Mouse (Mus musculus): ENCODE measurements around the gene Shld2.
"Not testable (repeated sequence)": the region's sequence is repeated elsewhere in the genome, so short reads cannot be mapped to it uniquely, and the experiment has no call there.

The Shld2 gene

DNA sequence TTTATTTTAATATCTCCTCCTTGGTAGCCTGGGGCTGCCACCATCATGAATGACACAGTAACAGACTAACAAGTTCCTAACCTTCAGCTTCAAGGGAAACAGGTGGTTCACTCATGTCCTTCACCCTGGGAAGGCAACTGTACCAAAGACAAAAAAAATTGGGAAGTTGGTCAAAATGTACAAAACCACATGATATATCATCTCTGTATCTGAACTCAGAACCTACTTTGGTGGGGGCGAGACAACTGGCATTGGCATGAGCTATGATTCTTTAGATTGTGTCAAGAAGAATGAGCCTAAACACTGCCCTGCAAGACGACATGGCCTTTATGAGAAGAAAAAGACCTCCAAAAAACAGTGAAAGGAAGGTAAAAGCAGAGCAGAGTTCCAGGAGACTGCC, 29.5 kb downstream of the Shld2 start:
- DNase-seq (ENCODE audit: low read depth) = no peak

DNA sequence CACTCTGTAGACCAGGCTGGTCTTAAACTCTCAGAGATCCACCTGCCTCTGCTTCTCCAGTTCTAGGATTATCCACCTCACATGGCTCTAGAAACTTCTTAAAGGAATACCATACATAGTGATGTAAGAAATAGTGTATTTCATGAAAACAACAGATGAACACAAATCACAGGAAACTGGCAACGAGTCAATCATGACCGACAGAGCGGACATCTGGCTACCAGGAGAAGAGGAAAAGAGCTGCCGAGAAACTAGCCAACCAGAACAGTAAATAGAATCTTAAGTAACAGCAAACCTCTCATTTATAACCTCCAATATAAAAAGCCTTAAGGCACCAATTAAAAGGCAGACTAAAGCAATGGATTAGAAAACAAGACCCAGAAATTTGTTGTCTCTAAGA, 30.6 kb downstream of the Shld2 start:
- no peak for DNase-seq (ENCODE audit: low read depth)

- no peak for DNase-seq (ENCODE audit: low read depth)
These were observed 35.1 kb downstream of the Shld2 start for GRCm38 (mm10) chr14:34275225-34275624.

- no peak for DNase-seq (ENCODE audit: low read depth)
These were observed 36.2 kb downstream of the Shld2 start for GRCm38 (mm10) chr14:34274141-34274540.

- DNase-seq (ENCODE audit: low read depth) = peak; percentile 63
These were observed 37.0 kb downstream of the Shld2 start for GRCm38 (mm10) chr14:34273280-34273679.

GRCm38 (mm10) chr14:34268046-34268445, 42.2 kb downstream of the Shld2 start:
- DNase-seq (ENCODE audit: low read depth) = no peak

DNA sequence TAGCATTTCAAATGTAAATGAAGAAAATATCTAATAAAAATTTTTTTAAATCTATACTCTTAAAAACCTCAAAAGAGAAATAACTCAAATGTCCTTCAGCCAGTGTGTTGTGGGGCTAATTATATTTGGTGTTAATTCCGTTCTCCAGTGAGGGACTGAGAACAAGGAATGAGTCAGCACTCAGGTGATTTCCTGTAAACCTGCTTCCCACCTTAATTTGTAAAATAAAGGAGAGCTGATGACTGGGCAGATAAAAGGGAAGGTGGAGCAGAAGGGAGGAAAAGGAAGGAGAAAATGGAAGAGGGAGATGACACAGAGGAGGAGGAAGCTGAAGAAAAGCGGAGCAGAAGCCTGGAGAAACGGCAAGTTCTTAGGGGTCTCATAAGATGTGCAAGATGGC, 51.8 kb downstream of the Shld2 start:
- DNase-seq (ENCODE audit: low read depth) = not testable (repeated sequence)

GRCm38 (mm10) chr14:34253261-34253660, 57.0 kb downstream of the Shld2 start:
- DNase-seq (ENCODE audit: low read depth) = no peak

GRCm38 (mm10) chr14:34252470-34253145, 57.7 kb downstream of the Shld2 start:
- no peak for DNase-seq (ENCODE audit: low read depth)

DNA sequence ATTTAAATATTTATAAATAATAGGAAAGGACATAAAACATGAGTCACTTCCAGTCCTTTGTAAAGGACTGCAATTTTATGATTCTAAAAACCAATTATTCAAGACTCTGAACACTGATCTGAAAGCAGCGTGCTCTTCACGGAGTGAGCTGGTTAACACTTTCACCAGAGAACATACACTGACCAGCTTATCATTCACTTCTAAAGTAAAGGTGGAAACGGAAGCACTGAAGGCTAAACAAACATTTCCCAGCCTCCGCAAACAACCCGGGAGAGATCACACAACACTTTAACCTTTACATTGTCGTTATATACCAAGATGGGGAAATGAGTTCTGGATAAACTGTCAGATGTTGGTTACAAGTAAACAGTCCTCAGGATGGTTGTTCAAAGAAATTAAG, 69.6 kb downstream of the Shld2 start:
- DNase-seq (ENCODE audit: low read depth) = no peak

GRCm38 (mm10) chr14:34240263-34240662, 70.0 kb downstream of the Shld2 start:
- no peak for DNase-seq (ENCODE audit: low read depth)

DNA sequence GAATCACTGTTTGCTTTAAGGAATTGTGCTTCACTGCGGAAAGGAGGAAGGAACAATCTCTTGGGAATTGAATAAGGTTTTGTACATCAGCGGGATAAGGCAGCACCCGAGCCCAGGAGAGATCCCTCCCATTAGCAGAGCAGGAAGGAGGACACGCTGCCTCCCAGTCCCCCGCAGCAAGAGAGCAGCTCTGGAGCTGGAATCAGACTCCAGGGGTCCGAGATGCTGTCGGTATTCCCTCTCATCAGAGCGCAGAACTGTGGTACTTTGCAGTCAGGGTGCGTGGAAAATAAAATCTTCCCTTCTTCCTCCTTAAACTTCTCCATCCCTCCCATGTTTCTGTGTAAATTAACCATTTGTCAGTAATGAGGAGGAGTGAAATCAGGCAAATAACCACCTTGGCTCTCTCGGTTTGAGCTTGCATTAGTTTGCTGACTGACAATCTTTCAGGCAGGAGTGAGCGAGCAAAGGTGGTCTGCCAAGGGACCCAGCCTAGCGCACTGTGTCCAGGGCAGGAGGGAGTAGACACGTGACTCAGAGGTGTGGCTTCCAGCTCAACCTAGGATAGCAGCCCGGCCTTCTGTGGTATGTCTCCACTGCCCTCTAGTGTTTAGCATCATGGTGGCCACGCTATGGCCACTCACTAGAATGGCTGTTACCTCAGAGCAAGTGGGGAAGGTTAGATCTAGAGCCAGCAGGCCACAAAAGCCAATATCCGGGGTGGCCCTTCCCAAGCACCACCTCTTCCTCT, 75.5 kb downstream of the Shld2 start:
- DNase-seq (ENCODE audit: low read depth) = peak; percentile 1

- DNase-seq (ENCODE audit: low read depth) = no peak
These were observed 76.4 kb downstream of the Shld2 start for GRCm38 (mm10) chr14:34233846-34234245.

DNA sequence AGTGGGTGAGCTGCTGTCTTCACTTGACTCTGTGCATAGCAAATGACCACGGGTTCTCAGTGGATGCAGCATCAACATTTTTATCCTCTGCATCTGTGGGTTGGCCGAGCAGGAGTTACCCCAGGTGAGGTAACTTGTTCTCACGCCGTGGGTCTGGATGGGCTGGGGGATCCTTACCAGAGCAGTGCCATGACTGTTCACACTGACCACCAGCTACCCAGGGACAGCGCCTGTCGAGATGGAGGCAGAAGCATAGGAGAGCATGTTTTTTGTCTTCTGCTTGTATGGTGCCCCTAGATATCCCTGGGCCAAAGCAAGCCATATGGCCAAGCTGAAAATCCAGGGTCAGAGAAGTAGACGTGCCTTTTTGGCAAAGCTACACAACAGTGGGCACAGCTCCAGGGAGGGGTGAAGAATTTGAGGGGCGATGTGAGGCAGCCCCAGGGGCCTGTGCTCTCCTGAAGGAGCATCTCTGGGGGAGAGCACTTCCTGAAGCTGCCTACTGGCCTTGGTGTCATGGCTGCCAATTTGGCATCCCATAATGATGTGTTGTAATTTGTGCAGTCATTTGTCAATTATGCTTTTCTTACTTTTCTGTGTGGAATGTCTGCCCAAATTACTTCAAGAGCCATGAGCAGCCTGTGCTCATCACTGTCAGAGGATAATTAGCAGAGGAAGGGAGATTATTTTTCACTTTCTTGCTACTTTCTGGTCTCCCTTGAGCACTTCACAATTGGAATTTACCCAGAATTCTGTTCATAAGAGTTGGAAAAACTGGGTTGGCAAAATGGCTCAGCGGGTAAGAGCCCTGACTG, 77.2 kb downstream of the Shld2 start:
- no peak for DNase-seq (ENCODE audit: low read depth)

DNA sequence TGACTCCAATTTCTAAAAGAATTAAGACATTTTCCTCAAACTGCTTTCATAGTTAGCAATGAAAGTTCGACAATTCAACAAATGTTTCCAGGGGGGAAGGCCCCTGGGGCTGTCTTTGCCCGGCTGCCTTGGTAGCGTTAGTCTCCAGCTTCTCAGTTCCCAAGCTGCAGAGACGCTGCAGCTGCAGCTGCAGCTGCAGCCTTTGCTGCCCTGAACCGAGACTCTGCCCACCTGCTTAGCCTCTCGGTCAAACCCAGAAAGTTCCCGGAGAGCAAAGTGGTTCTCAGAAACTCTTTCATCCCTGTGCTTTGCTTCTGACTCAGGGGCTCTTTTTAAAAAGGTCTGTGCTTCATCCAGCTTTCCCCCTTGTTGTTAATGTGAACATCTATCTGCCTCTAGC, 78.0 kb downstream of the Shld2 start:
- no peak for DNase-seq (ENCODE audit: low read depth)

- DNase-seq (ENCODE audit: low read depth) = no peak
These were observed 81.3 kb downstream of the Shld2 start for GRCm38 (mm10) chr14:34228830-34229506.

DNA sequence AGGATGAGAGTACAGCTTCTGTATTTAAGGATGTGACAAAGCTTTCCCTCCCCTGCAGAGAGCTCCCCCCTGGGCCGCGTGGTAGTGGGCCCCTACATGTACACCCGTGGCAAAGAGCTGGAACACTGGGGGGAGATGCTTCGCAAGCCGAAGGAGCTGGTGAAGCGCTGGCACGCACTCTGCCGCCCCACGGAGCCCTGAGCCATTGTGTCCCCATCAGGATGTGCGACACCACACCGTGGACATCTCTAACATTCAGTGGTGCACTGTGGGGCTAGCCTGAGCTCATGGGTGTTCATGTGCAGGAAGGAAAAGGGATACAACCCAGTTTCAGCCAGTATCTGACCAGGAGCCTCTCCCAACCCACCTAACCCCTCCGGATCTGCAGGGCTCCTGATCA, 82.3 kb downstream of the Shld2 start:
- DNase-seq (ENCODE audit: low read depth) = no peak

- no peak for DNase-seq (ENCODE audit: low read depth)
These were observed 83.7 kb downstream of the Shld2 start for GRCm38 (mm10) chr14:34226566-34226965.

GRCm38 (mm10) chr14:34225986-34226385, 84.3 kb downstream of the Shld2 start:
- DNase-seq (ENCODE audit: low read depth) = no peak

- no peak for DNase-seq (ENCODE audit: low read depth)
These were observed 86.9 kb downstream of the Shld2 start for GRCm38 (mm10) chr14:34223362-34223898.

- DNase-seq (ENCODE audit: low read depth) = no peak
These were observed 88.7 kb downstream of the Shld2 start for GRCm38 (mm10) chr14:34221416-34222077.

All from naive thymus-derived CD4-positive, alpha-beta T cell, adult 2 months (primary cell).